Mouse (Mus musculus): ENCODE results near the gene Sparc. TPM values are rescaled to one million over a fixed set of nuclear protein-coding genes. Genes with fewer than 3 reads are reported as not detected.

Gene Sparc
- polyA plus RNA-seq (2015; fragmentation: Nextera tagmentation; extraction: Ambion mirVana): 316 and 452 TPM in 2 replicates

GRCm38 (mm10) chr11:55422978-55423377 lies at the start of gene Sparc:
TSS of gene Sparc (minus strand) at chr11:55423183.
- WGBS: 100% methylated on average over 1 of the region's 1 CpGs
- ATAC-seq: no peak
- Histone ChIP-seq H3K36me3 (ENCODE audit: control insufficient read depth, insufficient read depth) (no peaks in the 10 kb centered on the region), H3K9ac (replicated peaks; ENCODE audit: low read depth, low read length) (no peak within 1 kb of the TSS), H3K27me3 (replicated peaks; ENCODE audit: control insufficient read depth, insufficient read depth, low read length) (no peaks in the 10 kb centered on the region), H3K27ac (ENCODE audit: low read length) (no peak within 1 kb of the TSS), H3K4me3 (replicated peaks; ENCODE audit: low read length) (no peak within 1 kb of the TSS), H3K4me1 (replicated peaks; ENCODE audit: control insufficient read depth, insufficient read depth, low read length) (peaks cover 35% of the 10 kb centered on the region), H3K9me3 (ENCODE audit: control insufficient read depth, low read length) (no peaks in the 10 kb centered on the region), H3K4me2 (ENCODE audit: low read length) (no peak within 1 kb of the TSS)

- Histone ChIP-seq H3K4me1 (replicated peaks; ENCODE audit: control insufficient read depth, insufficient read depth, low read length) (peaks cover 16% of the 10 kb centered on the region), H3K9me3 (ENCODE audit: control insufficient read depth, low read length) (no peaks in the 10 kb centered on the region), H3K4me3 (replicated peaks; ENCODE audit: low read length) (no peak overlapping the region; the same call in 1 of the 2 replicates), H3K4me2 (ENCODE audit: low read length) (peak overlapping the region; percentile 92), H3K27me3 (replicated peaks; ENCODE audit: control insufficient read depth, insufficient read depth, low read length) (no peaks in the 10 kb centered on the region), H3K36me3 (ENCODE audit: control insufficient read depth, insufficient read depth) (no peaks in the 10 kb centered on the region), H3K9ac (replicated peaks; ENCODE audit: low read depth, low read length) (no peak overlapping the region), H3K27ac (ENCODE audit: low read length) (no peak overlapping the region)
- 95% methylated on average over 7 of the region's 7 CpGs for WGBS
- no peak for ATAC-seq
These were observed 48.5 kb upstream of the Sparc start for GRCm38 (mm10) chr11:55471467-55471866.

- no peaks in the 10 kb centered on the region for H3K27me3 ChIP-seq (replicated peaks; ENCODE audit: control insufficient read depth, insufficient read depth, low read length)
- no peak overlapping the region for H3K27ac ChIP-seq (ENCODE audit: low read length)
- peak overlapping the region; percentile 92 for H3K4me2 ChIP-seq (ENCODE audit: low read length)
- no peaks in the 10 kb centered on the region for H3K36me3 ChIP-seq (ENCODE audit: control insufficient read depth, insufficient read depth)
- peak overlapping the region; percentile 91 for H3K4me3 ChIP-seq (replicated peaks; ENCODE audit: low read length)
- ATAC-seq: no peak
- no peaks in the 10 kb centered on the region for H3K9me3 ChIP-seq (ENCODE audit: control insufficient read depth, low read length)
- WGBS: 56% methylated on average over 8 of the region's 8 CpGs
- H3K9ac ChIP-seq (replicated peaks; ENCODE audit: low read depth, low read length): peak overlapping the region; percentile 95; the same call in 1 of the 2 replicates
- H3K4me1 ChIP-seq (replicated peaks; ENCODE audit: control insufficient read depth, insufficient read depth, low read length): peaks cover 16% of the 10 kb centered on the region
These were observed 47.8 kb upstream of the Sparc start for GRCm38 (mm10) chr11:55470761-55471160.

GRCm38 (mm10) chr11:55469923-55470691 lies 47.1 kb upstream of the Sparc start:
- Histone ChIP-seq H3K4me2 (ENCODE audit: low read length) (peak overlapping the region; percentile 92), H3K9ac (replicated peaks; ENCODE audit: low read depth, low read length) (peak overlapping the region; percentile 95), H3K36me3 (ENCODE audit: control insufficient read depth, insufficient read depth) (no peaks in the 10 kb centered on the region), H3K9me3 (ENCODE audit: control insufficient read depth, low read length) (no peaks in the 10 kb centered on the region), H3K4me1 (replicated peaks; ENCODE audit: control insufficient read depth, insufficient read depth, low read length) (peaks cover 16% of the 10 kb centered on the region), H3K4me3 (replicated peaks; ENCODE audit: low read length) (peak overlapping the region; percentile 91), H3K27me3 (replicated peaks; ENCODE audit: control insufficient read depth, insufficient read depth, low read length) (no peaks in the 10 kb centered on the region), H3K27ac (ENCODE audit: low read length) (peak overlapping the region; percentile 90)
- ATAC-seq: peak; percentile 16
- under 1% methylated on average over 46 of the region's 46 CpGs for WGBS

- H3K27me3 ChIP-seq (replicated peaks; ENCODE audit: control insufficient read depth, insufficient read depth, low read length): no peaks in the 10 kb centered on the region
- peak within 1 kb of the TSS; percentile 91 for H3K4me3 ChIP-seq (replicated peaks; ENCODE audit: low read length)
- WGBS: 0% methylated on average over 51 of the region's 57 CpGs
- peak within 1 kb of the TSS; percentile 90 for H3K27ac ChIP-seq (ENCODE audit: low read length)
- H3K4me1 ChIP-seq (replicated peaks; ENCODE audit: control insufficient read depth, insufficient read depth, low read length): peaks cover 16% of the 10 kb centered on the region
- peak within 1 kb of the TSS; percentile 92 for H3K4me2 ChIP-seq (ENCODE audit: low read length)
- H3K9me3 ChIP-seq (ENCODE audit: control insufficient read depth, low read length): no peaks in the 10 kb centered on the region
- ATAC-seq: peak; percentile 96
- H3K36me3 ChIP-seq (ENCODE audit: control insufficient read depth, insufficient read depth): no peaks in the 10 kb centered on the region
- peak within 1 kb of the TSS; percentile 95 for H3K9ac ChIP-seq (replicated peaks; ENCODE audit: low read depth, low read length)
These were observed 46.3 kb upstream of the Sparc start, which contains the start of gene G3bp1 for GRCm38 (mm10) chr11:55469048-55469843. TSS of gene G3bp1 (plus strand) at chr11:55469685.

GRCm38 (mm10) chr11:55468611-55469047 lies 45.6 kb upstream of the Sparc start:
- Histone ChIP-seq H3K4me1 (replicated peaks; ENCODE audit: control insufficient read depth, insufficient read depth, low read length) (peaks cover 16% of the 10 kb centered on the region), H3K27me3 (replicated peaks; ENCODE audit: control insufficient read depth, insufficient read depth, low read length) (no peaks in the 10 kb centered on the region), H3K4me3 (replicated peaks; ENCODE audit: low read length) (peak overlapping the region; percentile 57), H3K9me3 (ENCODE audit: control insufficient read depth, low read length) (no peaks in the 10 kb centered on the region), H3K4me2 (ENCODE audit: low read length) (peak overlapping the region; percentile 78), H3K36me3 (ENCODE audit: control insufficient read depth, insufficient read depth) (no peaks in the 10 kb centered on the region), H3K9ac (replicated peaks; ENCODE audit: low read depth, low read length) (peak overlapping the region; percentile 66), H3K27ac (ENCODE audit: low read length) (peak overlapping the region; percentile 85)
- WGBS: 3% methylated on average over 17 of the region's 17 CpGs
- no peak for ATAC-seq

GRCm38 (mm10) chr11:55468012-55468411 lies 45.0 kb upstream of the Sparc start:
- Histone ChIP-seq H3K9ac (replicated peaks; ENCODE audit: low read depth, low read length) (no peak overlapping the region), H3K4me1 (replicated peaks; ENCODE audit: control insufficient read depth, insufficient read depth, low read length) (peaks cover 16% of the 10 kb centered on the region), H3K27me3 (replicated peaks; ENCODE audit: control insufficient read depth, insufficient read depth, low read length) (no peaks in the 10 kb centered on the region), H3K9me3 (ENCODE audit: control insufficient read depth, low read length) (no peaks in the 10 kb centered on the region), H3K4me2 (ENCODE audit: low read length) (peak overlapping the region; percentile 78), H3K36me3 (ENCODE audit: control insufficient read depth, insufficient read depth) (no peaks in the 10 kb centered on the region), H3K4me3 (replicated peaks; ENCODE audit: low read length) (no peak overlapping the region), H3K27ac (ENCODE audit: low read length) (no peak overlapping the region)
- 74% methylated on average over 10 of the region's 10 CpGs for WGBS
- ATAC-seq: no peak

- ATAC-seq: no peak
- Histone ChIP-seq H3K4me2 (ENCODE audit: low read length) (no peak overlapping the region), H3K27me3 (replicated peaks; ENCODE audit: control insufficient read depth, insufficient read depth, low read length) (no peaks in the 10 kb centered on the region), H3K9ac (replicated peaks; ENCODE audit: low read depth, low read length) (no peak overlapping the region), H3K9me3 (ENCODE audit: control insufficient read depth, low read length) (no peaks in the 10 kb centered on the region), H3K36me3 (ENCODE audit: control insufficient read depth, insufficient read depth) (no peaks in the 10 kb centered on the region), H3K4me3 (replicated peaks; ENCODE audit: low read length) (no peak overlapping the region), H3K4me1 (replicated peaks; ENCODE audit: control insufficient read depth, insufficient read depth, low read length) (peaks cover 14% of the 10 kb centered on the region), H3K27ac (ENCODE audit: low read length) (no peak overlapping the region)
- WGBS: 93% methylated on average over 3 of the region's 3 CpGs
These were observed 42.2 kb upstream of the Sparc start for GRCm38 (mm10) chr11:55465177-55465576.

- Histone ChIP-seq H3K9me3 (ENCODE audit: control insufficient read depth, low read length) (no peaks in the 10 kb centered on the region), H3K4me1 (replicated peaks; ENCODE audit: control insufficient read depth, insufficient read depth, low read length) (peaks cover 18% of the 10 kb centered on the region), H3K9ac (replicated peaks; ENCODE audit: low read depth, low read length) (no peak overlapping the region), H3K4me3 (replicated peaks; ENCODE audit: low read length) (no peak overlapping the region), H3K27ac (ENCODE audit: low read length) (no peak overlapping the region), H3K36me3 (ENCODE audit: control insufficient read depth, insufficient read depth) (no peaks in the 10 kb centered on the region), H3K27me3 (replicated peaks; ENCODE audit: control insufficient read depth, insufficient read depth, low read length) (no peaks in the 10 kb centered on the region), H3K4me2 (ENCODE audit: low read length) (no peak overlapping the region)
- WGBS: 86% methylated on average over 10 of the region's 10 CpGs
- ATAC-seq: no peak
These were observed 41.7 kb upstream of the Sparc start for GRCm38 (mm10) chr11:55464707-55465106.

All from forebrain, embryonic 16.5 days (tissue).